Mouse (Mus musculus): ENCODE results near the gene Cemip.

- TF ChIP-seq CTCF (IDR thresholded peaks at IDR 0.05; ENCODE audit: borderline replicate concordance, control insufficient read depth, extremely low read depth, insufficient read depth, low read length, poor library complexity) (no peak), POLR2A (IDR thresholded peaks at IDR 0.05; ENCODE audit: control insufficient read depth, extremely low read depth, insufficient read depth, low read length, poor library complexity) (no peak)
Observed at GRCm38 (mm10) chr7:83921637-83922036, 164.7 kb downstream of the Cemip start.

All from thymus, adult 2 months (tissue).